Mouse (Mus musculus): ENCODE measurements at regions not wholly inside any gene's neighbourhood (a gene's known extent, or its start where the extent isn't known, plus 50 kb on each side); places are given as distances from the start of the nearest gene placed in this dataset.
A peak's percentile ranks its signal among the peaks of the same experiment; 100 is the strongest.

DNA sequence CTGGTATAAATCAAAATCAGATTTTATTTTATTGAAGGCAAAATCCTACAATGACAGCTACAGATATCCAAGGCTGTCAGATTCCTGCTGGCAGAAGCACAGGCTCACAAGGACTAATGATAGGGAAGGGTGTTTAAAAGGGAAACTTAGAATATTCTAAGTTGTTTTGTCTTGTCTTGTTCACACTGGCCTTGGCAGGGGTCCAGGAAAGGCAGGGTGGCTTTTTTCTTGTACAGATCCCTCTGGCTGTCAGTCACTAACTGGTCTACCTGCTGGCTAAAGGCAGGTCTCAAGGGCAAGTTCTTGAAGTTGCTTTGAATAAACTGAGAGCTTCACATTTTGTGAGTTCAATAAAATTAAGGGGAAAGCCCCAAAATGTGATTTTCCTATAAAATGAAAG, 465.3 kb downstream of the Lrig3 start:
- no peak overlapping the region for H3K9ac ChIP-seq

DNA sequence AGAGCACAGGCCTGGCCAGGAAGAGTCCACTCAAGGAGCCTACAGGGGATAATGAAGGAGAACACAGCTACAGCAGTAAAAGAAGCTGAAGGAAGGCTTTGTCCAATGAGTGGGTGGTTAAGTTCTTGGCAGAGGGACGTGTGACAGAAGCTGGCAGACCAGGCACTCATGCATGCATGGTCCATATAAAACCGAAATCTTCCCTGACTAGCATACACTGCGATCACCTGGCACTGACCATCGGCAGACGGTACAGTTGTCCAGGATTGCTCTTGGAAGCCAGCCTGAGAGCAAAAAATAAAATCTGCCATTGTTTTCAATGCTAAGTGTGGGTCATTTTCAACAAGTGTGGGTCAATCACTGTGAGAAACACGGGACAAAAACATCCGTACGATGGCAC, 464.4 kb downstream of the Lrig3 start:
- Histone ChIP-seq H3K4me3 (ENCODE audit: low read depth, low read length) (no peak overlapping the region), H3K4me1 (ENCODE audit: insufficient read depth) (no peaks in the 10 kb centered on the region), H3K27ac (ENCODE audit: low read depth, low read length) (no peak overlapping the region), H3K4me2 (ENCODE audit: low read depth) (no peak overlapping the region), H3K9me3 (ENCODE audit: low read length) (no peaks in the 10 kb centered on the region), H3K9ac (no peak overlapping the region), H3K27me3 (ENCODE audit: insufficient read depth, low read length) (no peaks in the 10 kb centered on the region), H3K36me3 (ENCODE audit: insufficient read depth) (no peaks in the 10 kb centered on the region)
- DNase-seq (no peak), ATAC-seq (no peak)
- 72% methylated on average over 8 of the region's 8 CpGs for WGBS
- no peak for TF ChIP-seq CTCF (IDR thresholded peaks at IDR 0.05; ENCODE audit: low read depth)

More for the DNA sequence above, 465.3 kb downstream of the Lrig3 start:
- no peak overlapping the region for H3K4me2 ChIP-seq (ENCODE audit: low read depth)
- DNase-seq, result no peak
- no peaks in the 10 kb centered on the region for H3K9me3 ChIP-seq (ENCODE audit: low read length)
- TF ChIP-seq CTCF (IDR thresholded peaks at IDR 0.05; ENCODE audit: low read depth), result no peak
- no peaks in the 10 kb centered on the region for H3K4me1 ChIP-seq (ENCODE audit: insufficient read depth)
- no peaks in the 10 kb centered on the region for H3K27me3 ChIP-seq (ENCODE audit: insufficient read depth, low read length)
- no peaks in the 10 kb centered on the region for H3K36me3 ChIP-seq (ENCODE audit: insufficient read depth)
- no peak overlapping the region for H3K4me3 ChIP-seq (ENCODE audit: low read depth, low read length)
- no peak for ATAC-seq
- no peak overlapping the region for H3K27ac ChIP-seq (ENCODE audit: low read depth, low read length)

DNA sequence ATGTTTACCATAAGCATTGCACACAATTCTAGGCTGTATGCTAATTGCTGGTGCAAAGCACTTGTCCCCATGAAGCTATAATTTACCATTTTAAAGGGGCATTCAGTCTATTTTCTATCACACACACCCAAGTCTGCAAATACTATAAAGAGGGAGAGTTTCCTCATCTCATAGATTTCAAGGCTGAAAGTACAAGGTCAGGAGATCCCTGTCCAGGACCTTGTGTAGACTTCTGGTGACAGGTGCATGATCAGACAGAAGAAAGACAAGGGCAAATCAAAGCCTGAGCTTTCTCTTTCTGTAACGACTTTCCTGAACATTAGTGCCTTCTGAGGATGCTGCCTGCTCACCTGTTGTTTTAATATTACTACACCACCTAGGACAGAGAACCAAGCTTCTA, 463.5 kb downstream of the Lrig3 start:
- Histone ChIP-seq H3K4me1 (ENCODE audit: insufficient read depth) (no peaks in the 10 kb centered on the region), H3K9me3 (ENCODE audit: low read length) (no peaks in the 10 kb centered on the region), H3K4me2 (ENCODE audit: low read depth) (no peak overlapping the region), H3K27me3 (ENCODE audit: insufficient read depth, low read length) (no peaks in the 10 kb centered on the region), H3K36me3 (ENCODE audit: insufficient read depth) (no peaks in the 10 kb centered on the region), H3K9ac (no peak overlapping the region), H3K27ac (ENCODE audit: low read depth, low read length) (no peak overlapping the region), H3K4me3 (ENCODE audit: low read depth, low read length) (no peak overlapping the region)
- 78% methylated on average over 1 of the region's 1 CpGs for WGBS
- ATAC-seq (no peak), DNase-seq (no peak)
- no peak for TF ChIP-seq CTCF (IDR thresholded peaks at IDR 0.05; ENCODE audit: low read depth)

DNA sequence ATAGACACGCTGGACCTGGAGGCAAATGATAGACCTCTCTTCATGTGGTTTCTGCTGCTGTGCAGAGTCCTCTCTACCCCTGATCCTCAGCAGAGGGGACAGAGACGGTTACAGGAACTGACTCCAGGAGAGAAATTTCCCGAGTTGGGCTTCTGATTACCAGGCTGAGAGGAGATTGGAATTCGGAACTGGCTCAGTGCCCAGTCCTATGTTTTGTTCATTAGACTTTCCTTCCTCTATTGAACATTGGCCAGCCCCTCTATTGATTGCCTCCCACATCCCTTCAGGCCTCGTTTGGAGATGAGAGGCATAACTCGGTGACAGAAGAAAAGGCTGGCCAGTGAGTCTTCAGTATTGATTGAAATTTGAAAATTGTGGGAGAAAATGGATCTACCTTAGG, 456.1 kb downstream of the Lrig3 start:
- Histone ChIP-seq H3K27me3 (ENCODE audit: insufficient read depth, low read length) (no peaks in the 10 kb centered on the region), H3K27ac (ENCODE audit: low read depth, low read length) (no peak overlapping the region), H3K36me3 (ENCODE audit: insufficient read depth) (no peaks in the 10 kb centered on the region), H3K4me1 (ENCODE audit: insufficient read depth) (no peaks in the 10 kb centered on the region), H3K9me3 (ENCODE audit: low read length) (no peaks in the 10 kb centered on the region), H3K4me2 (ENCODE audit: low read depth) (no peak overlapping the region), H3K4me3 (ENCODE audit: low read depth, low read length) (no peak overlapping the region), H3K9ac (no peak overlapping the region)
- DNase-seq (no peak), ATAC-seq (no peak)
- WGBS, result 31% methylated on average over 6 of the region's 6 CpGs
- no peak for TF ChIP-seq CTCF (IDR thresholded peaks at IDR 0.05; ENCODE audit: low read depth)

DNA sequence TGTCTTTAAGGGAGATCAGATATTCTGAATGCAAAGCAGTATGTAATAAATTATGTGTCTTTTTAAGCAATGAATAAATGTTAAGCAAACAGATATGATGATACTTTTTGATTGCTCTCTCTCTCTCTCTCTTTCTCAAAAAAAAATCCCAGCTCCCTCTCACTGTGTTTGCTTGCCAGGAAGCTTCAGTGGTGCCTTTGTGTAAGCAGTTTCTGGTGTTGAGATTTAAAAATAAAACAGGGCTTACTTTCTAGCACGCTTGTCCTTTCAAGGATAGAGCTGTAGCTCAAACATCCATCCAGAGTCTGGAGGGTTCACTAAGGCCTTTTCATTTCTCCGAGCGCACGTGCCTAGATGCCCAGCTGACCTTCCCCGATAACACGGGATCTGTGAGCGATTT, 447.8 kb downstream of the Lrig3 start:
- TF ChIP-seq CTCF (IDR thresholded peaks at IDR 0.05; ENCODE audit: low read depth), result no peak
- ATAC-seq (no peak), DNase-seq (peak; percentile 23)
- WGBS, result 75% methylated on average over 7 of the region's 7 CpGs
- Histone ChIP-seq H3K9ac (no peak overlapping the region), H3K27me3 (ENCODE audit: insufficient read depth, low read length) (no peaks in the 10 kb centered on the region), H3K27ac (ENCODE audit: low read depth, low read length) (no peak overlapping the region), H3K4me3 (ENCODE audit: low read depth, low read length) (no peak overlapping the region), H3K4me1 (ENCODE audit: insufficient read depth) (peaks cover 4% of the 10 kb centered on the region; the same call in 1 of the 2 replicates), H3K9me3 (ENCODE audit: low read length) (no peaks in the 10 kb centered on the region), H3K4me2 (ENCODE audit: low read depth) (no peak overlapping the region), H3K36me3 (ENCODE audit: insufficient read depth) (no peaks in the 10 kb centered on the region)

DNA sequence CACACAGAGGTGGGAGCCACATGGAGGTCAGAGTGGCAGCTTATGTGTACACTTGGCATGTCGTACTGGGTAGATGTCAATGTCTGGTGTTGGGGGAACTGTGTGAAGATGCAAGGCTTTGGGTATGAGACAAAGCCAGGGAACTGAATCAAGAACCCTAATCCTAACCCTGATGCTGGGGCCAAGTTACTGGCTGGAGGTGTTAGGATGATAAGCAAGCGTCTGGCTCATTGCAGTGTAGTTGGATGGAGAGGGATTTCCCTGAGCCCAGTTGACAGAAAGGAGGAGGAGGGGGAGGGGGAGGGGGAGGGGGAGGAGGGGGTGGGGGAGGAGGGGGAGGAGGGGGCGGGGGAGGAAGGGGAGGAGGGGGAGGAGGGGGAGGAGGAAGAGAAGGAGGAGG, 426.3 kb downstream of the Lrig3 start:
- Histone ChIP-seq H3K9ac (no peak overlapping the region), H3K9me3 (ENCODE audit: low read length) (no peaks in the 10 kb centered on the region), H3K27me3 (ENCODE audit: insufficient read depth, low read length) (no peaks in the 10 kb centered on the region), H3K4me3 (ENCODE audit: low read depth, low read length) (no peak overlapping the region), H3K4me1 (ENCODE audit: insufficient read depth) (no peaks in the 10 kb centered on the region), H3K36me3 (ENCODE audit: insufficient read depth) (no peaks in the 10 kb centered on the region), H3K27ac (ENCODE audit: low read depth, low read length) (no peak overlapping the region), H3K4me2 (ENCODE audit: low read depth) (no peak overlapping the region)
- no peak for TF ChIP-seq CTCF (IDR thresholded peaks at IDR 0.05; ENCODE audit: low read depth)
- no peak for ATAC-seq
- DNase-seq, result no peak
- 82% methylated on average over 2 of the region's 3 CpGs for WGBS

DNA sequence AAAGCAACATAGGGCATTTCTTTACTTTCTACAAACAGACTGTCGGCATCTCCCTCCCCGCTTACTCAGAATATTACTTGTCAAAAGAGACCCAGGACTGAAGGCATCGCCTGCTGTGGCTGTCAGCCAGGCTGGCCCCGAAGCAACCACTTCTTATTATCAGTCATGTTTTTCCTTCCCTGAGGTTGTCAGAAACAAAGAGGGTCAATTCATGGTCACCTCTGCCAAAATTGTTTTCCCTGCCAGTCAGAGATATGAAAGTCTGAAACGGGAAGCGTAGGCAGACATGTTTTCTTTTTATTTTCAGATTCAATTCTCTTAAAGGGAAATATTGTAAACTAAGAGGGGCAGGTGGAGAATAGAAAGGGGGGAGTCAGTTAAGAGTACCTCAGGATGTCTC, 425.8 kb downstream of the Lrig3 start:
- Histone ChIP-seq H3K9ac (no peak overlapping the region), H3K4me2 (ENCODE audit: low read depth) (no peak overlapping the region), H3K36me3 (ENCODE audit: insufficient read depth) (no peaks in the 10 kb centered on the region), H3K27me3 (ENCODE audit: insufficient read depth, low read length) (no peaks in the 10 kb centered on the region), H3K27ac (ENCODE audit: low read depth, low read length) (no peak overlapping the region), H3K9me3 (ENCODE audit: low read length) (no peaks in the 10 kb centered on the region), H3K4me1 (ENCODE audit: insufficient read depth) (no peaks in the 10 kb centered on the region), H3K4me3 (ENCODE audit: low read depth, low read length) (no peak overlapping the region)
- DNase-seq (no peak), ATAC-seq (no peak)
- TF ChIP-seq CTCF (IDR thresholded peaks at IDR 0.05; ENCODE audit: low read depth), result no peak
- WGBS, result 73% methylated on average over 6 of the region's 6 CpGs

DNA sequence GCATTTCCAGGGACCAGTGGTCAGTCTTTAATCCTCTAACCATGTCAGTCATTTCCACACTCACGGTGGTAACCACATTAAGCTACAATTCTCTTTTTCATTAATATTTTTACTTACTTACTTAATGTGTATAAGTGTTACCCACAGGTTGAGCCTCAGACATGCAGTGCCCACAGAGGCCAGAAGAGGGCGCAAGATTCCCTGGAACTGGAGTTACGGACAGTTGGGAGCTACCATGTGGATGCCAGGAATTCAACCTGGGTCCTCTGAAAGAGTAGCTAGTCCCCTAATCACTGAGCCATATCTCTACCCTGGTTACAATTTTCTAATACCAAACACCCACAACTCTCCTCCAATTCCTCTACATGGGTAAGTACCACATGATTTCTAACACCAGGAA, 420.5 kb downstream of the Lrig3 start:
- WGBS, result 79% methylated on average over 3 of the region's 3 CpGs
- Histone ChIP-seq H3K27ac (ENCODE audit: low read depth, low read length) (no peak overlapping the region), H3K27me3 (ENCODE audit: insufficient read depth, low read length) (no peaks in the 10 kb centered on the region), H3K9me3 (ENCODE audit: low read length) (no peaks in the 10 kb centered on the region), H3K36me3 (ENCODE audit: insufficient read depth) (no peaks in the 10 kb centered on the region), H3K4me2 (ENCODE audit: low read depth) (no peak overlapping the region), H3K9ac (no peak overlapping the region), H3K4me1 (ENCODE audit: insufficient read depth) (no peaks in the 10 kb centered on the region), H3K4me3 (ENCODE audit: low read depth, low read length) (no peak overlapping the region)
- ATAC-seq (no peak), DNase-seq (no peak)
- TF ChIP-seq CTCF (IDR thresholded peaks at IDR 0.05; ENCODE audit: low read depth), result 0 out of 2 replicates have a peak, but pooled peaks have one; percentile 21
